Comparison of ENCODE assay signal across 23 mouse cellular contexts in the genomic region with DNA sequence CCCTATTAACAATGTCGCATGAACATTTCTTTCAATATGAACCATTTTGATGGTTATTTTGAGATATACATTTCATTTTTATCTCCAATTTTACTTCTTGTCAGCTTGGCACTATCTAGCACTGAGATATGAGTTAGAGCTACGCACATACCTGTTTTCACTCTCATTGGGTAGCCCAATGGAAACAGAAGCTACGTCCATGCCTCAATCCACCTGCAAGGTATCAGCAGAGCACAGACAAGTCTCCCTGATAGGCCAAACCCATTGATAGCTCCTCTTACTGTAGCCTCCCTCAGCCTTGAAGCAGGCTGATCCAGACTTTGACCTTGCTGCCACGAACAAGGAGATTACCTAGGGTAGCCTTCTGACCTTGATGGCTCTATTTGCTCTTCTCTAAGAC.
A peak's percentile ranks its signal among the peaks of the same experiment; 100 is the strongest.
DNase-seq lines count a peak whose midpoint lies in the region; ATAC-seq lines count a peak whose summit lies in the region.
"Had no signal": no experiment of that assay in that cellular context is flagged by ENCODE, and none has a peak within 500 bp of the region (broad histone marks: within the 10 kb centered on the region; RNA-seq: fewer than 3 reads in every experiment).

No protein-coding gene starts in this region.

- no peak overlapping the region for H3K27ac ChIP-seq in hindbrain, embryonic 11.5 days (ENCODE audit: low read depth, low read length)
- no peak overlapping the region for H3K27ac ChIP-seq in hindbrain, embryonic 16.5 days (ENCODE audit: low read depth, low read length)
- no peak overlapping the region for H3K27ac ChIP-seq in forebrain, embryonic 15.5 days (replicated peaks)
- 0 out of 2 replicates have a peak overlapping the region, but pooled peaks have one; percentile 9 for H3K27ac ChIP-seq in midbrain, embryonic 14.5 days (replicated peaks; ENCODE audit: low read depth, low read length)
- H3K27ac ChIP-seq: embryonic facial prominence, embryonic 10.5 days; hindbrain, embryonic 15.5 days; kidney, embryonic 15.5 days; limb, embryonic 13.5 days; liver, embryonic 13.5 days; stomach, embryonic 15.5 days had no signal

- H3K36me3 ChIP-seq in hindbrain, embryonic 11.5 days (ENCODE audit: control insufficient read depth, insufficient read depth, low read length), result no peaks in the 10 kb centered on the region
- no peaks in the 10 kb centered on the region for H3K36me3 ChIP-seq in hindbrain, embryonic 16.5 days (ENCODE audit: control insufficient read depth, insufficient read depth, low read length)
- no peaks in the 10 kb centered on the region for H3K36me3 ChIP-seq in forebrain, embryonic 15.5 days
- no peaks in the 10 kb centered on the region for H3K36me3 ChIP-seq in midbrain, embryonic 14.5 days (ENCODE audit: control insufficient read depth, insufficient read depth, low read length)
- H3K36me3 ChIP-seq: embryonic facial prominence, embryonic 10.5 days; heart, embryonic 12.5 days; hindbrain, embryonic 15.5 days; kidney, embryonic 15.5 days; limb, embryonic 13.5 days; liver, embryonic 13.5 days; stomach, embryonic 15.5 days had no signal

- H3K4me2 ChIP-seq in hindbrain, embryonic 11.5 days (replicated peaks; ENCODE audit: low read depth, low read length), result no peak overlapping the region
- H3K4me2 ChIP-seq in hindbrain, embryonic 16.5 days (ENCODE audit: low read length), result no peak overlapping the region
- no peak overlapping the region for H3K4me2 ChIP-seq in forebrain, embryonic 15.5 days (replicated peaks)
- no peak overlapping the region for H3K4me2 ChIP-seq in midbrain, embryonic 14.5 days (ENCODE audit: low read length)
- H3K4me2 ChIP-seq: heart, embryonic 12.5 days; hindbrain, embryonic 15.5 days; kidney, embryonic 15.5 days; limb, embryonic 13.5 days; liver, embryonic 13.5 days; stomach, embryonic 15.5 days had no signal

- H3K4me3 ChIP-seq in hindbrain, embryonic 11.5 days (ENCODE audit: low read depth, low read length), result no peak overlapping the region
- no peak overlapping the region for H3K4me3 ChIP-seq in hindbrain, embryonic 16.5 days (ENCODE audit: low read length)
- H3K4me3 ChIP-seq in forebrain, embryonic 15.5 days, result no peak overlapping the region
- H3K4me3 ChIP-seq in midbrain, embryonic 14.5 days (replicated peaks; ENCODE audit: low read depth, low read length), result no peak overlapping the region
- H3K4me3 ChIP-seq: embryonic facial prominence, embryonic 10.5 days; heart, embryonic 12.5 days; hindbrain, embryonic 15.5 days; kidney, embryonic 15.5 days; limb, embryonic 13.5 days; liver, embryonic 13.5 days; stomach, embryonic 15.5 days had no signal

- no peaks in the 10 kb centered on the region for H3K27me3 ChIP-seq in hindbrain, embryonic 11.5 days (ENCODE audit: control insufficient read depth, insufficient read depth, low read length)
- no peaks in the 10 kb centered on the region for H3K27me3 ChIP-seq in hindbrain, embryonic 16.5 days (replicated peaks; ENCODE audit: control insufficient read depth, insufficient read depth, low read length)
- no peaks in the 10 kb centered on the region for H3K27me3 ChIP-seq in forebrain, embryonic 15.5 days
- no peaks in the 10 kb centered on the region for H3K27me3 ChIP-seq in midbrain, embryonic 14.5 days (ENCODE audit: control insufficient read depth, insufficient read depth, low read length)
- H3K27me3 ChIP-seq: heart, embryonic 12.5 days; hindbrain, embryonic 15.5 days; kidney, embryonic 15.5 days; limb, embryonic 13.5 days; liver, embryonic 13.5 days; stomach, embryonic 15.5 days had no signal

- no peak overlapping the region for H3K9ac ChIP-seq in hindbrain, embryonic 11.5 days (ENCODE audit: low read depth, low read length)
- H3K9ac ChIP-seq in hindbrain, embryonic 16.5 days (ENCODE audit: low read depth, low read length), result no peak overlapping the region
- H3K9ac ChIP-seq in forebrain, embryonic 15.5 days (replicated peaks), result no peak overlapping the region
- no peak overlapping the region for H3K9ac ChIP-seq in midbrain, embryonic 14.5 days (replicated peaks; ENCODE audit: low read length)
- H3K9ac ChIP-seq: heart, embryonic 12.5 days; hindbrain, embryonic 15.5 days; kidney, embryonic 15.5 days; limb, embryonic 13.5 days; liver, embryonic 13.5 days; stomach, embryonic 15.5 days had no signal

- H3K4me1 ChIP-seq in hindbrain, embryonic 11.5 days (replicated peaks; ENCODE audit: control insufficient read depth, insufficient read depth, low read length), result no peaks in the 10 kb centered on the region
- H3K4me1 ChIP-seq in hindbrain, embryonic 16.5 days (ENCODE audit: control insufficient read depth, insufficient read depth, low read depth, low read length), result no peaks in the 10 kb centered on the region
- H3K4me1 ChIP-seq in forebrain, embryonic 15.5 days, result peaks cover 8% of the 10 kb centered on the region
- H3K4me1 ChIP-seq in midbrain, embryonic 14.5 days (ENCODE audit: control insufficient read depth, insufficient read depth, low read length), result no peaks in the 10 kb centered on the region
- H3K4me1 ChIP-seq: embryonic facial prominence, embryonic 10.5 days; heart, embryonic 12.5 days; hindbrain, embryonic 15.5 days; kidney, embryonic 15.5 days; limb, embryonic 13.5 days; liver, embryonic 13.5 days; stomach, embryonic 15.5 days had no signal

- H3K9me3 ChIP-seq in hindbrain, embryonic 11.5 days (ENCODE audit: control insufficient read depth, low read length), result no peaks in the 10 kb centered on the region
- H3K9me3 ChIP-seq in hindbrain, embryonic 16.5 days (ENCODE audit: control insufficient read depth, low read length), result no peaks in the 10 kb centered on the region
- no peaks in the 10 kb centered on the region for H3K9me3 ChIP-seq in forebrain, embryonic 15.5 days
- no peaks in the 10 kb centered on the region for H3K9me3 ChIP-seq in midbrain, embryonic 14.5 days (ENCODE audit: control insufficient read depth, low read length)
- H3K9me3 ChIP-seq: embryonic facial prominence, embryonic 10.5 days; heart, embryonic 12.5 days; hindbrain, embryonic 15.5 days; kidney, embryonic 15.5 days; limb, embryonic 13.5 days; stomach, embryonic 15.5 days had no signal

- DNase-seq in hindbrain, embryonic 11.5 days (ENCODE audit: low spot score), result no peak
- peak; percentile 11 for DNase-seq in ES-CJ7 (ENCODE audit: low read depth, low spot score)
- no peak for DNase-seq in midbrain, embryonic 14.5 days
- DNase-seq in thymus, postnatal 10 days (ENCODE audit: low spot score in 2 of 2), result no peak
- DNase-seq: cerebellum, adult 11 months; cerebellum, adult 9-11 months; gastrocnemius, postnatal 25 days; heart, adult 18-20 months; heart, postnatal 10 days; liver, embryonic 13.5 days; lung, adult 2 months; lung, postnatal 14 days; thymus, postnatal 36 days had no signal

- ATAC-seq in hindbrain, embryonic 11.5 days (ENCODE audit: low FRiP score), result peak; percentile 75
- ATAC-seq in hindbrain, embryonic 16.5 days, result no peak; the same call in 1 of the 2 replicates
- ATAC-seq in forebrain, embryonic 15.5 days (replicated peaks), result peak; percentile 62
- peak; percentile 55; the same call in 1 of the 2 replicates for ATAC-seq in midbrain, embryonic 14.5 days (ENCODE audit: low FRiP score, low TSS enrichment)
- ATAC-seq in monocyte, adult 5-6 weeks (replicated peaks; ENCODE audit: insufficient number of reproducible peaks, low FRiP score, low TSS enrichment, poor library complexity, severe bottlenecking), result no peak
- ATAC-seq: intestine, embryonic 16.5 days had no signal

- WGBS in hindbrain, embryonic 11.5 days, result 78% methylated on average over 4 of the region's 4 CpGs
- WGBS in hindbrain, embryonic 16.5 days, result 84% methylated on average over 4 of the region's 4 CpGs
- 79% methylated on average over 4 of the region's 4 CpGs for WGBS in forebrain, embryonic 15.5 days
- 65% methylated on average over 4 of the region's 4 CpGs for WGBS in midbrain, embryonic 14.5 days

Comparison
In these comparisons a context has a peak if more than half of its experiments do, and no peak if none do; other contexts are left out.
1. ATAC-seq: peak in hindbrain, embryonic 11.5 days (single experiment), forebrain, embryonic 15.5 days (single experiment) and midbrain, embryonic 14.5 days (single experiment); none in hindbrain, embryonic 16.5 days (single experiment) and monocyte, adult 5-6 weeks (single experiment).